Mouse (Mus musculus) CD8-positive naive resting alpha-beta T cell, adult 2 months (primary cell): ENCODE results near the gene Ovol2.

Experiments
- DNase-seq, 2 experiments: peaks; one replicate each; pipeline ENCODE4 v3.0.0; 2022; ENCODE audit warnings: low read depth in 2 of 2, low spot score in 2 of 2

Gene Ovol2

DNA sequence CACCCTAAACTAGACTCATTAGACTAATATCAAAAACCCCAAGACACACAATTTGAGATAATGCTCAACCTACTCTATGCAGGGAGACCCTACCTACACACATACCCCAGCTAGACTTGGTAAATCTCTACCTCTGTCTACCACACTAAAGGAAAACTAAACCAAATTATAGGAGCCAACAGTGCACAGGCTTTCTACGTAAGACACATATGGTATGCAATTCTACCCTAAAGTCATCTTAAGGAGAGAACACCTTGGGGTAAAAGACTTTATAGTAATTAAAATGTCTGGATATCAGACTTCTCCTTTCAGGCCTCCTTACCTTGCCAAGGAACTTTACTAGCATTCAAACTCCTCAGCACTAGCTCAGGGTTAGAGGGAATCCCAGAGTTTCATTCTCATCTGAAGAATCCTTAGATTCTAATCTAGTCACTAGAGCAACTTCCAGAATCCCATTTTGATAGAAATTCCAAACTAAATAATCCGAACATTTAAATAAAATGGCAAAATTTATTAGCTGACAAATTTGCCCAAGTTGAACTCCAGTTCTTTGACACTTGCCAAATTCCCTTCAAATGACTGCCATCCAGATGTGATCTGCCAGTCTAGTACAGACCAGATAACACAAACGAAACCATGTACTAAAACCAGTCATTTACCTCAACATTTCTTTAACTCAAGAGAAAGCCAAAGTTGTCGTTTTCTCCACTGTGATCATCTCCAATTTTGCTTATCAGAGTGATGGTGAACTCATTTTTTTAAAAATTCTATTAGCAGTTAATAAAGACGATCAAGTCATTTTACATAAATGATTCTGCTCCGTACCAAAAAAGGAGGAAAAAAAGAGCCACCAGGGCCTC lies 63.3 kb downstream of the Ovol2 start:
- no peak for DNase-seq

DNA sequence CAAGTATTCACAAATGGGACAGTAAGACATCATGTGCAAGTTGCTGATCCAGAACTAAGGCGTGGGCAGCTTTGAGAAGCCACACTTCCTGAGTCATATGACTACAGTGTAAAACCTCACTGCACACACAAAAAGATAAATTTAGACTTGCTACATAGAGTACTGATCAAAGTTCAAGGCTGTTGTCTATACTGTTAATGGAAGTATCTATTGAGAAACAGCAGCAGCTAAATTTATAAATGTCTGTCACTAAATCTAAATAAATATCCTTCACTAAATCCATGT lies 64.3 kb downstream of the Ovol2 start:
- DNase-seq: peak; percentile 25 to 39

DNA sequence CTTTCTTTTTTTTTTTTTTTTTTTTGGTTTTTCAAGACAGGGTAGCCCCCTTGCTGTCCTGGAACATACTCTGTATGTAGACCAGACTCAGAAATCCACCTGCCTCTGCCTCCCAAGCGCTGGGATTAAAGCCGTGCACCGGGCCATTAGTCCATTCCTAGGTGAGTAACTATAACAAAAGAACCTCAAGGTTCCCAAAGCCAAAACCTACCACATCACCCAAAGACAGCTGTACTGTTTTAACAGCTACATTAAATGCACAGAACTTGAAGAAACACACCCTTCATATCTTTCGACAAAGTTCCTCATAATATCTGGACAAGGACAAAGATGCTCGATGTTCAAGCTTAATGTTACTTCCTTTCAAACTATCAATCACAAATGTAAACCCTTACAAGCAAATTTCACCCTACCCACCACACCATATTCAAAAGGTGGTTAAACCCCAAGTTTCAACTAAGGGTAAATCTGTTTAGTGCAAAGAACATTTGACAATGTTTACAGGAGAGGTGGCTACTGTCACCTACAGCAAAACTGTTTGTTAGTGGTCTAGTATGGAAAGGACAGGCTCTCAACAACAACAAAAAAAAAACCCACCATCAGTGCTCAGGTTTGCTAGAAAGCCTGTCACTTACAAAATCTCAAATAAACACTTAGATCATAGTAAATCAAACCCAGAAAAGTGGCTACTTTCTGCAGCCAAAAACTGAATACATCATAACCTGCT lies 64.8 kb downstream of the Ovol2 start:
- DNase-seq: no peak

DNA sequence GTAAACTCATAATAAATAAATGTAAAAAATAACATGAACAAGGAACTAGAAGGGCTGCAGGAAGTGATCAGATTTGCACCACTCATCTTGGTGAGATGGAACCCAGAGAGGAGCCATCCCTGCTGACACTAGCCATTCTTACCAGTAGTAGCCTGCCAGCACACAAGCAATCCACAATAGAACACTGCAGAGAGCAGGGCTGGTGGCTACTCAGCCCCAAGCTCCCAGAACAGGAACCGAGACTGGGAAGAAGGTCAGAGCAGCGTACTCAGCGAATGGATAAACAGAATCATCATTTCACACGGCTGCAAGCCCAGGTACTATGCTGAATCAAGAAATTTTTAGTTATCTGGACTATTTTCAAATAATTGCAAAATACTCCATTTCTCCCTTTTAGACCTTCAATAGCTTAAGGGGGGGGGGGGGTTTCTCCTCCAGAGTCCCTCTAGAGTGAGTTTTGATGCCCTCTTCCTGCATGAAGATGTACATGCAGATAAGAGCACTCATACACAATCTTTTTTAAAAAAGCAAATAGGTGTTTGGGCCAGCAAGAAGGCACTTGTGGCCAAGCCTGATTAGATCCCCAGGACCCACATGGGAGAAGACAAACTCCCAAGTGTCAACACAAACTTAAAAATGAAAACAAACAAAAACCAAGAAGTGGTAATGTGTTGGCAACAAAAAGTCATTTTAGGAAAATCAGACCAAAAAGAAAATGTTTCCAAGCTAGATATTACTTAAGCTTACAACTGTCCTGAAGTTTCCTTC lies 65.8 kb downstream of the Ovol2 start:
- DNase-seq: no peak

DNA sequence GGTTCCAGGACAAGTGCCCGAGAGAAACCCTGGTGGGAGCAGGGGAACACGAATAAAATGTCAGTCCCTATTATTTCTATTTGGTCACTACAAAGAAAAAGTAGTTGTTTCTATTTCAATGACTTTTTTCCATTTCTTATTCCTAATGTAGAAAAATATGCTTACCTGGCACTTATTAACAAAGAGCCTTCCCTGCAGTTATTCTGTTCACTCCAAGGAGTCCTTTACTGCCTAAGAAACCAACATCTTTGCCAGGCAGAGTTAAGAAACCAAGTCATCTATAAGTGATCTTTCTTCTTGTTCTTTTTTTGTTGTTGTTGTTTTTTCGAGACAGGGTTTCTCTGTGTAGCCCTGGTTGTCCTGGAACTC lies 66.8 kb downstream of the Ovol2 start:
- no peak for DNase-seq

DNA sequence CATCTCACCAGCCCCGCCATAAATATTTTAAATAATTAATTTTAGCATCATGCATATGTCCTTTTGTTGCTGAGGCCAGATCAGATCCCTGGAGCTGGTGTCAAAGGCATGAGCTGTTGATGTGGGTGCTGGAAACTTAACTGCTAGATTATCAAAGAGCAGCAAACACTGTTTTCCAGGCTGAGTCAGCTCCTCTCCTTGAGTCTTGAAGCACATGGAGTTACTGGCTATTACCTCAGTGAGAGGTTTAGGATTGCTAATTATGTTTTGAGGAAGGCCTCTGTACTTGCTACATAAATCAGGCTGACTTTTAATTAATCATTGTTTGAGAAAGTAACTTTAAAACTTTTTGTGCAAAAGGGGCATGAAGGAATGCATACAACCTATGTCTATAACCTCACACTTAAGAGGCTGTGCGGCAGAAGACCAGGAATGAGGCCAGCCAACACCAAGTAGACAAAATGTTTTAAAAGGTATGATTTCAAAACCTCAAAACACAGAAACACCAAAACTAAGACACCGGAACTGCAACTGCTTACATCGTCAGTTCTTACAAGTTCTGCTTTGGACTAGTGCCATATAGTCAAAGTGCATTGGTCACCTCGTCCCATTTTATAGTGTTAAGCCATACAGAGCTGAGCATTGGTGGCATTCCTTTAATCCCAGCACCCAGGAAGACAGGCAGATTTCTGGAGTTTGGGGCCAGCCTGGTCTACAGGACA lies 67.4 kb downstream of the Ovol2 start:
- no peak for DNase-seq

DNA sequence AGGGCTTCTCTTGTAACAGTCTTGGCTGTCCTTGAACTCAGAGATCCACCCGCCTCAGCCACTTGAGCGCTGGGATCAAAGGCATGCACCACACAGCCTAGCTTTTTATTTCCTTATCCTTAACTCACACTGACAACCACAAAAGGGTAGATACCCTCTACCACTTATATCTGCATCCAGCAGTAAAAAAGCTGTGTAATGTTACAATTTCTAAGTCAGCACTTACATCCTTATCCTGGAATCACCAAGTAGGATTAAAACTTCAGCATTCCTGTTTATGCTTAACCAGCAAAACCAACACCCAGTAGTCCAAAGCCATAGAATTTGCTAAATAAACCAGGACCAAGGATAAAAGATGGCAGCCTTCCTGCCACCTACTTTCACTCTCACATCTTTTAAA lies 69.1 kb downstream of the Ovol2 start:
- DNase-seq: no peak
